Mouse (Mus musculus) heart, adult 2 months (tissue): ENCODE data around the gene Gmcl1. TPM values are rescaled to one million over a fixed set of nuclear protein-coding genes. Genes with fewer than 3 reads are reported as not detected.

Experiments
- DNase-seq, 2 experiments: peaks; one replicate each; pipeline ENCODE4 v3.0.0; 2021
- H3K27ac ChIP-seq: fragments of 200-600 bp; 2 replicates; pipeline ENCODE4 v1.8.1; 2022
- H3K27me3 ChIP-seq: fragments of 200-500 bp; 2 replicates; pipeline ENCODE4 v1.6.1; 2012; ENCODE audit warnings: mild to moderate bottlenecking, low read length, inconsistent platforms, mixed read lengths; ENCODE audit not compliant: control insufficient read depth, insufficient read depth
- H3K36me3 ChIP-seq: fragments of 200-500 bp; 2 replicates; pipeline ENCODE4 v1.6.1; 2012; ENCODE audit warnings: low read length, inconsistent platforms; ENCODE audit not compliant: control insufficient read depth, insufficient read depth
- H3K4me1 ChIP-seq: fragments of 200-500 bp; 2 replicates; pipeline ENCODE4 v1.6.1; 2011; ENCODE audit warnings: low read length; ENCODE audit not compliant: control insufficient read depth, insufficient read depth
- H3K4me3 ChIP-seq: fragments of 200-600 bp; 2 replicates; pipeline ENCODE4 v1.8.1; 2022
- H3K79me2 ChIP-seq: fragments of 200-500 bp; replicated peaks from 2 replicates; pipeline ENCODE4 v1.6.1; 2012; ENCODE audit warnings: mild to moderate bottlenecking, inconsistent platforms, low read length, moderate library complexity, mixed read lengths; ENCODE audit not compliant: control insufficient read depth, insufficient read depth
- H3K9ac ChIP-seq: fragments of 200-500 bp; 2 replicates; pipeline ENCODE4 v1.6.1; 2012; ENCODE audit warnings: low read depth, mild to moderate bottlenecking, control low read depth, inconsistent platforms, low read length, mixed read lengths
- CTCF ChIP-seq: fragments of 200-600 bp; IDR thresholded peaks from 2 replicates; pipeline ENCODE4 v1.8.1; 2022; ENCODE audit warnings: antibody characterized with exemption, mild to moderate bottlenecking, moderate library complexity
- EP300 ChIP-seq: fragments of 200-500 bp; IDR thresholded peaks from 2 replicates; pipeline ENCODE4 v1.6.1; 2011; ENCODE audit warnings: low read depth, low read length, control low read depth; ENCODE audit not compliant: insufficient read depth
- POLR2A ChIP-seq: fragments of 200-500 bp; IDR thresholded peaks from 2 replicates; pipeline ENCODE4 v1.6.1; 2011; ENCODE audit warnings: mild to moderate bottlenecking, low read depth, low read length, control low read depth; ENCODE audit not compliant: insufficient read depth
- WGBS: fragments of 180-500 bp; shearing (Covaris S2); methylation state at CpG from one replicate; pipeline ENCODE4 v1.1.7; 2018; 5-methylcytosine and 5-hydroxymethylcytosine counted together
- intact Hi-C: fragments of 180-260 bp; cut with DNase I; formaldehyde crosslinking; loops from one replicate; pipeline ENCODE4 v1.15.1; 2025
- polyA plus RNA-seq: library from polyadenylated mRNA; depleted of rRNA; stranded (reverse); fragments of >200 nt; gene quantifications from 2 replicates; pipeline ENCODE4 v1.2.3, GENCODE M21; 2012
- total RNA-seq, 2 experiments: library from RNA; stranded (reverse); gene quantifications; 2 replicates each; pipeline ENCODE4 v1.2.3; 2021

Gmcl1 gene
- total and polyA plus RNA-seq, 3 experiments = 2.7 to 5.0 (median 4.3) TPM

DNA sequence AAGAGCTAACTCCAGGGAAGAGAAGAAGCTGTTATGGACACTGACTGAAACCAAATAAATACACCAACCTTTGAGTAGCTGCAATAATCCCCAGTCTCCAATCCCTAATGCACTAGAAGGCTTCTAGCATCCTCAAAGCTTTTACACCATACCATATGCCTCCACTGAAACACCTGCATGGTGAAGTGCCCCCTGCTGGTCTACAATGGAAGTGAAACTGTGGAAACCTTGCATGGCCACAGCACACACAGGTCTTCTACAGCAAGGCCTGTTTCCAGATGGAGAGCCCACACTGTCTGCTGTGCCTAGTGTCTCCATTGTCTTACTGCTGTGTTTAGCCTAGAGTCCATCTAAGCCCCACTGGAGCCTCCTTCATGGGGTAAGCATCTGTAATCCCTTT lies 38.7 kb downstream of the Gmcl1 start:
- peak; percentile 38 to 53 for DNase-seq
- Histone ChIP-seq H3K27ac (no peak overlapping the region), H3K4me1 (no peaks in the 10 kb centered on the region), H3K79me2 (no peaks in the 10 kb centered on the region), H3K4me3 (no peak overlapping the region), H3K27me3 (no peaks in the 10 kb centered on the region), H3K9ac (no peak overlapping the region), H3K36me3 (no peaks in the 10 kb centered on the region)
- intact Hi-C loops = no loop called here
- TF ChIP-seq CTCF (peak; percentile 87), EP300 (no peak)

DNA sequence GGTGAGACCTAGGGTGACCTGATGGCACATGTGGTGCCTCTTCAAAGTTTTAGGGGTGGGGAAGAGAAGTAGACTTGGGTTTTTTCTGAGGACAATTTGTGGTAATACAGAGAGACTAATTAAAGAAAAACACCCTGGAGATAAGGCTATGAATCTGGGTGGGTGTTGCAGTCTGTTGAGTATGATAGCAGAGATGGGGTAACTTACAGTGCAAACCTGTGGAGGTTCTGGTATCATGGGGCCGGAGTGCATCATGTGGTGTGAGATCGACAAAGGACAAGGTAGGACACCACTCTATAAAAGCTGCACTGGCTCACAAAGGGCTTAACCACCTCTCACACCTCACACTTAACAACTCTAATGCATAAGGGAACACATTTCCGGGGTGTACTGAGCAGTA lies 43.5 kb downstream of the Gmcl1 start:
- Histone ChIP-seq H3K36me3 (no peaks in the 10 kb centered on the region), H3K9ac (no peak overlapping the region), H3K27ac (no peak overlapping the region), H3K27me3 (no peaks in the 10 kb centered on the region), H3K4me1 (peaks cover 1% of the 10 kb centered on the region; the same call in 1 of the 2 replicates), H3K4me3 (no peak overlapping the region), H3K79me2 (no peaks in the 10 kb centered on the region)
- WGBS = 89% methylated on average over 3 of the region's 3 CpGs
- no peak for DNase-seq
- TF ChIP-seq EP300 (no peak), POLR2A (no peak), CTCF (no peak)
- intact Hi-C loops = loop anchor here (10.0 kb wide), 1 partner anchor 725 kb away; the partner anchor contains the start of gene Dusp11

- DNase-seq = no peak
- peaks cover 2% of the 10 kb centered on the region for H3K79me2 ChIP-seq
- no peaks in the 10 kb centered on the region; the same call in 1 of the 2 replicates for H3K36me3 ChIP-seq
- WGBS = 63% methylated on average over 1 of the region's 1 CpGs
- H3K9ac ChIP-seq = no peak overlapping the region
- no peak for TF ChIP-seq CTCF
- no peak for TF ChIP-seq POLR2A
- no peak for TF ChIP-seq EP300
- H3K4me1 ChIP-seq = peaks cover 1% of the 10 kb centered on the region; the same call in 1 of the 2 replicates
- H3K27ac ChIP-seq = no peak overlapping the region
- H3K4me3 ChIP-seq = no peak overlapping the region
- no peaks in the 10 kb centered on the region for H3K27me3 ChIP-seq
- intact Hi-C loops = loop anchor here (10.0 kb wide), 1 partner anchor 722 kb away; the partner anchor contains the start of gene Dusp11
Observed at GRCm38 (mm10) chr6:86686971-86687370, 46.2 kb downstream of the Gmcl1 start.

GRCm38 (mm10) chr6:86684655-86685011 lies 48.5 kb downstream of the Gmcl1 start:
- intact Hi-C loops = loop anchor here (5.0 to 10.0 kb wide), 2 partner anchors 48 to 720 kb away; partner anchors contain the start of genes Dusp11 and Gmcl1
- Histone ChIP-seq H3K4me3 (peak overlapping the region; percentile 74), H3K27ac (peak overlapping the region; percentile 70)

DNA sequence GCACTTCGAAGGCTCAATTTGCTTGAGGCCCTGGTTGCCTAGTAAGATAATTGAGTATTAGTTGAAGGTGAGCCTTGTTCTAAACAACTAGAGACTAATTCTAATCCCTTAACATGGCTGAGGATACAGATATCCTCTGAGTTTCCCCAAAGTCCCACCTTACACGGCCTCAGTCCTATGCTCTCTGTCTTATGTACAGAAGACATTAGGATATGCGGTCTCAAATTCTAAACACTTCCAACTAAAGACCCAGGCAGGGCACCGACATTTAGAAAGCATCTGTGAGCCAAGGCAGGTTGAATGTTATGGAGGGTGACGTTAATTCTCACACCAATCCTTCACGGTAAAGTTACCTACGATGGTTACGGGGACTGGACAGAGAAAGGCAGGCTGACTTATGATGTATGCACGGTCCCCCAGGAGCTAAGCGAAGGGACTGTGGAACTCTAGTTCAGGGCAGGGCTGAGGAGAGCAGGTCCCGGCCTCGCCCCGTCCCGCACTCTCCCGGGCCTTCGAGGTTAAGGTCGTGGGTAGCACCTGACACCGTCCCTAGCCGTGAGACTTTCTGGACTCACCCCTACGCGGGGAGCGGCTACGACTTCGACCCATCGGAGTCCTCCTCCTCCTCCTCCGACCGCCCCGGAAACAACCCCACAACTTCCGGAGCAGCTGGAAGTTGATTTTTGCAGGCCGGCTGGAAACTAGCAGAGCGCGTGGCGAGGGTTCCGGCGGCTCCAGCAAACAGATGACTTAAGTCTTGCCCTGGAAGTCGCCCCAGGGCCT lies 49.1 kb downstream of the Gmcl1 start, which contains the start of gene Snrnp27:
TSS of gene Snrnp27 (minus strand) at position 651 of the 783 bp plus-strand sequence.
- 3% methylated on average over 36 of the region's 36 CpGs for WGBS
- peak; percentile 92 to 97 for DNase-seq
- H3K9ac ChIP-seq = peak within 1 kb of the TSS; percentile 99
- peak within 1 kb of the TSS; percentile 70 for H3K27ac ChIP-seq
- H3K36me3 ChIP-seq = no peaks in the 10 kb centered on the region; the same call in none of the 2 replicates
- peaks cover 1% of the 10 kb centered on the region; the same call in 1 of the 2 replicates for H3K4me1 ChIP-seq
- peaks cover 4% of the 10 kb centered on the region for H3K79me2 ChIP-seq
- H3K27me3 ChIP-seq = no peaks in the 10 kb centered on the region
- intact Hi-C loops = loop anchor here (5.0 to 10.0 kb wide), 2 partner anchors 48 to 719 kb away; partner anchors contain the start of genes Dusp11 and Gmcl1
- peak within 1 kb of the TSS; percentile 74 for H3K4me3 ChIP-seq
- TF ChIP-seq POLR2A = peak; percentile 94
- TF ChIP-seq EP300 = peak; percentile 69
- TF ChIP-seq CTCF = no peak

More at GRCm38 (mm10) chr6:86684655-86685011, 48.5 kb downstream of the Gmcl1 start:
- H3K27me3 ChIP-seq = no peaks in the 10 kb centered on the region
- peaks cover 1% of the 10 kb centered on the region; the same call in 1 of the 2 replicates for H3K4me1 ChIP-seq
- TF ChIP-seq POLR2A = no peak
- TF ChIP-seq EP300 = no peak; the same call in 1 of the 2 replicates
- TF ChIP-seq CTCF = no peak
- peak overlapping the region; percentile 52 for H3K9ac ChIP-seq
- no peak for DNase-seq
- peaks cover 4% of the 10 kb centered on the region for H3K79me2 ChIP-seq
- WGBS = 32% methylated on average over 12 of the region's 12 CpGs
- H3K36me3 ChIP-seq = no peaks in the 10 kb centered on the region; the same call in none of the 2 replicates
